Mouse (Mus musculus) G1E (cell line): Measurements from ENCODE around the gene Eng.

Experiments
- CTCF ChIP-seq: IDR thresholded peaks from 2 replicates; pipeline ENCODE4 v1.5.1; 2012; ENCODE audit warnings: low read depth, low read length, inconsistent platforms, mixed read lengths
- GATA1 ChIP-seq: IDR thresholded peaks from 2 replicates; pipeline ENCODE4 v1.6.1; 2012; ENCODE audit warnings: borderline replicate concordance, low read length, inconsistent platforms, mixed read lengths
- GATA2 ChIP-seq: IDR thresholded peaks from 2 replicates; pipeline ENCODE4 v1.6.1; 2012; ENCODE audit warnings: low read depth, low read length, inconsistent platforms, borderline replicate concordance

GRCm38 (mm10) chr2:32608141-32608777 lies 38.1 kb upstream of the Eng start:
- TF ChIP-seq GATA2 (no peak), CTCF (no peak), GATA1 (no peak)
